Mouse (Mus musculus): ENCODE measurements around the gene Gm42791. TPM values are rescaled to one million over a fixed set of nuclear protein-coding genes. Genes with fewer than 3 reads are reported as not detected.

The Gm42791 gene
- polyA plus RNA-seq, 1 experiment, result not detected

GRCm38 (mm10) chr5:148904846-148905245, 90.1 kb downstream of the Gm42791 start:
- Histone ChIP-seq H3K4me1 (ENCODE audit: control insufficient read depth, insufficient read depth, low read length) (peaks cover 5% of the 10 kb centered on the region), H3K36me3 (ENCODE audit: control insufficient read depth, insufficient read depth, low read length) (no peaks in the 10 kb centered on the region), H3K4me3 (ENCODE audit: insufficient read depth, low read depth, low read length) (no peak overlapping the region), H3K27me3 (replicated peaks; ENCODE audit: control insufficient read depth, insufficient read depth, low read length) (no peaks in the 10 kb centered on the region), H3K27ac (ENCODE audit: insufficient read depth, low read depth, low read length) (no peak overlapping the region)
- no peak for TF ChIP-seq POLR2A (IDR thresholded peaks at IDR 0.05; ENCODE audit: low read depth, low read length)
- peak; percentile 79 for TF ChIP-seq CTCF (conservative IDR thresholded peaks at IDR 0.05; ENCODE audit: insufficient read depth, insufficient read length, low read depth, low read length)
- peak; percentile 79 for DNase-seq
- 46% methylated on average over 6 of the region's 6 CpGs for WGBS

GRCm38 (mm10) chr5:148899361-148899760, 95.6 kb downstream of the Gm42791 start:
- no peaks in the 10 kb centered on the region for H3K36me3 ChIP-seq (ENCODE audit: control insufficient read depth, insufficient read depth, low read length)
- H3K27ac ChIP-seq (ENCODE audit: insufficient read depth, low read depth, low read length), result peak overlapping the region; percentile 88
- TF ChIP-seq POLR2A (IDR thresholded peaks at IDR 0.05; ENCODE audit: low read depth, low read length), result no peak
- TF ChIP-seq CTCF (conservative IDR thresholded peaks at IDR 0.05; ENCODE audit: insufficient read depth, insufficient read length, low read depth, low read length), result no peak
- peaks cover 16% of the 10 kb centered on the region for H3K4me1 ChIP-seq (ENCODE audit: control insufficient read depth, insufficient read depth, low read length)
- 59% methylated on average over 7 of the region's 7 CpGs for WGBS
- peak; percentile 93 for DNase-seq
- H3K27me3 ChIP-seq (replicated peaks; ENCODE audit: control insufficient read depth, insufficient read depth, low read length), result no peaks in the 10 kb centered on the region
- no peak overlapping the region for H3K4me3 ChIP-seq (ENCODE audit: insufficient read depth, low read depth, low read length)

GRCm38 (mm10) chr5:148897941-148898417, 97.0 kb downstream of the Gm42791 start:
- DNase-seq, result peak; percentile 59
- 49% methylated on average over 12 of the region's 12 CpGs for WGBS

GRCm38 (mm10) chr5:148897069-148897702, 97.8 kb downstream of the Gm42791 start:
- 63% methylated on average over 14 of the region's 14 CpGs for WGBS
- no peaks in the 10 kb centered on the region for H3K27me3 ChIP-seq (replicated peaks; ENCODE audit: control insufficient read depth, insufficient read depth, low read length)
- DNase-seq, result peak; percentile 41

More at GRCm38 (mm10) chr5:148897941-148898417, 97.0 kb downstream of the Gm42791 start:
- H3K27me3 ChIP-seq (replicated peaks; ENCODE audit: control insufficient read depth, insufficient read depth, low read length), result no peaks in the 10 kb centered on the region
- peaks cover 16% of the 10 kb centered on the region for H3K4me1 ChIP-seq (ENCODE audit: control insufficient read depth, insufficient read depth, low read length)
- H3K4me3 ChIP-seq (ENCODE audit: insufficient read depth, low read depth, low read length), result no peak overlapping the region
- TF ChIP-seq POLR2A (IDR thresholded peaks at IDR 0.05; ENCODE audit: low read depth, low read length) (no peak), CTCF (conservative IDR thresholded peaks at IDR 0.05; ENCODE audit: insufficient read depth, insufficient read length, low read depth, low read length) (no peak)
- peak overlapping the region; percentile 81 for H3K27ac ChIP-seq (ENCODE audit: insufficient read depth, low read depth, low read length)
- no peaks in the 10 kb centered on the region for H3K36me3 ChIP-seq (ENCODE audit: control insufficient read depth, insufficient read depth, low read length)

DNA sequence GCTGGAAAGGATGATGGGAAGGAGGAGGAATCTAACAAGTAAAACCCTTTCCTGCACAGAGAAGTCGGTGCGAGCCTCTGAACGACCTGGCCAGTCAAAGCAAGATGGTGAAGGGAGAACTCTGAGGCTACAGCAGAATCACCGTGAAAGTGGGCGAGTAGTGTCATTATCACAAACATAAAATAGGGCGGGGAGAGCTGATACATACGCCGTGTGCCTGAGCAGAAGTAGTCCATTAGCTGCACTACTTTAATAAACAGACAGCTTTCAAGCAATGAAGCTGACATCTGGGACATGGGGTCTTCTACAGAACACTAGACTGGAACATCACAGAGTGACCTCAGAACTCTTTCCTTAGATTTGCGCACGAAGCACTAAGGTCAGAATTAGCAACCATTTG, 98.4 kb downstream of the Gm42791 start:
- no peak overlapping the region for H3K27ac ChIP-seq (ENCODE audit: insufficient read depth, low read depth, low read length)
- no peak overlapping the region for H3K4me3 ChIP-seq (ENCODE audit: insufficient read depth, low read depth, low read length)
- 92% methylated on average over 10 of the region's 10 CpGs for WGBS
- TF ChIP-seq CTCF (conservative IDR thresholded peaks at IDR 0.05; ENCODE audit: insufficient read depth, insufficient read length, low read depth, low read length) (no peak), POLR2A (IDR thresholded peaks at IDR 0.05; ENCODE audit: low read depth, low read length) (no peak)
- peaks cover 16% of the 10 kb centered on the region for H3K4me1 ChIP-seq (ENCODE audit: control insufficient read depth, insufficient read depth, low read length)
- no peaks in the 10 kb centered on the region for H3K27me3 ChIP-seq (replicated peaks; ENCODE audit: control insufficient read depth, insufficient read depth, low read length)
- no peak for DNase-seq
- H3K36me3 ChIP-seq (ENCODE audit: control insufficient read depth, insufficient read depth, low read length), result no peaks in the 10 kb centered on the region

More at GRCm38 (mm10) chr5:148897069-148897702, 97.8 kb downstream of the Gm42791 start:
- Histone ChIP-seq H3K36me3 (ENCODE audit: control insufficient read depth, insufficient read depth, low read length) (no peaks in the 10 kb centered on the region), H3K27ac (ENCODE audit: insufficient read depth, low read depth, low read length) (no peak overlapping the region), H3K4me3 (ENCODE audit: insufficient read depth, low read depth, low read length) (no peak overlapping the region), H3K4me1 (ENCODE audit: control insufficient read depth, insufficient read depth, low read length) (peaks cover 16% of the 10 kb centered on the region)
- TF ChIP-seq CTCF (conservative IDR thresholded peaks at IDR 0.05; ENCODE audit: insufficient read depth, insufficient read length, low read depth, low read length) (no peak), POLR2A (IDR thresholded peaks at IDR 0.05; ENCODE audit: low read depth, low read length) (no peak)

DNA sequence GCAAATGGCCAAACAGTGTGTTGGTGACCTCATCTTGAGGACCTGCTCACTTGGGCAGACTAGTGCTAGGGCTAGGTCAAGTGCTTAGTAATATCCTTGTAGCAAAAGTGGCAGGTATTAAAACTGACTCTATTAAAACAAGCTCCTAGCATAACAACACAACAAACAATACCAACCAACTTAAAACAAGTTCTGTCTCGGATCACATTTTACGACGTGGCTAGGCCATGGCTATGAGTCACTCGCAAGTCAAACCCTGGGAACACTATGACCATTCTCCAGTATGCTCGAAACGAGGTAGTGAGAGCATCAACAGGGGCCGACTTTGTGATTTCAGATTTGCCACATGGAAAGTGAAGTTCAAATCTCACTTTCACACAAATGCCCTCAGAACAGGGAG, 99.1 kb downstream of the Gm42791 start:
- DNase-seq, result no peak
- 82% methylated on average over 7 of the region's 7 CpGs for WGBS
- H3K4me3 ChIP-seq (ENCODE audit: insufficient read depth, low read depth, low read length), result no peak overlapping the region
- no peaks in the 10 kb centered on the region for H3K27me3 ChIP-seq (replicated peaks; ENCODE audit: control insufficient read depth, insufficient read depth, low read length)
- peaks cover 16% of the 10 kb centered on the region for H3K4me1 ChIP-seq (ENCODE audit: control insufficient read depth, insufficient read depth, low read length)
- no peaks in the 10 kb centered on the region; the same call in 1 of the 2 replicates for H3K36me3 ChIP-seq (ENCODE audit: control insufficient read depth, insufficient read depth, low read length)
- TF ChIP-seq POLR2A (IDR thresholded peaks at IDR 0.05; ENCODE audit: low read depth, low read length), result no peak
- no peak for TF ChIP-seq CTCF (conservative IDR thresholded peaks at IDR 0.05; ENCODE audit: insufficient read depth, insufficient read length, low read depth, low read length)
- no peak overlapping the region for H3K27ac ChIP-seq (ENCODE audit: insufficient read depth, low read depth, low read length)

DNA sequence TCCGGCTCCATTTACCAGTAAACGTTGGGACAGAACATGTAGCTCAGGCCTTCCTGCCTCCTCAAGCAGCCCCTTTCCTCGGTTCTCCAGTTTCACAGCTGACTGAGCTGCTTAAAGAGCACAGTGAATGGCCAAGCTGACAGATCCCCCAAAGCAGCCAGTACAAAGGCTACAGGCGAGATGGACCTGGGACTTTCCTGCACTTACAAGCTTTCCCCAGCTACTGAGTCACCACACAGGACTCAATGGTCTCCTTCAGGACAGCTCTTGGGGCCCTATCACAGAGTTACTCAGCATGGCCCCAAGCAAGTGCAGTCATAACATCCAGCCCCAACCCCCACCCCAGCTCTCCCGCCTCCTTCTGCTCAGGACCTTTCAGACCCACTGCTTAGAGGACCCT, 99.9 kb downstream of the Gm42791 start:
- 60% methylated on average over 5 of the region's 5 CpGs for WGBS
- DNase-seq, result peak; percentile 69
- TF ChIP-seq POLR2A (IDR thresholded peaks at IDR 0.05; ENCODE audit: low read depth, low read length), result no peak
- no peak for TF ChIP-seq CTCF (conservative IDR thresholded peaks at IDR 0.05; ENCODE audit: insufficient read depth, insufficient read length, low read depth, low read length)
- no peaks in the 10 kb centered on the region; the same call in 1 of the 2 replicates for H3K36me3 ChIP-seq (ENCODE audit: control insufficient read depth, insufficient read depth, low read length)
- H3K4me1 ChIP-seq (ENCODE audit: control insufficient read depth, insufficient read depth, low read length), result peaks cover 16% of the 10 kb centered on the region
- H3K27me3 ChIP-seq (replicated peaks; ENCODE audit: control insufficient read depth, insufficient read depth, low read length), result no peaks in the 10 kb centered on the region
- H3K27ac ChIP-seq (ENCODE audit: insufficient read depth, low read depth, low read length), result peak overlapping the region; percentile 43; the same call in 1 of the 2 replicates
- H3K4me3 ChIP-seq (ENCODE audit: insufficient read depth, low read depth, low read length), result no peak overlapping the region
